Mouse (Mus musculus) forebrain, embryonic 14.5 days (tissue): ENCODE measurements around the gene Lrrc32. TPM values are rescaled to one million over a fixed set of nuclear protein-coding genes. Genes with fewer than 3 reads are reported as not detected.

Experiments used
- ATAC-seq: fragments of 200-750 bp; cut with Nextera tagmentation; 2 replicates; pipeline ENCODE4 v1.8.0; 2017; ENCODE audit warnings: mild to moderate bottlenecking, moderate library complexity
- DNase-seq: peaks from one replicate; pipeline ENCODE4 v3.0.0-alpha.2; 2015; ENCODE audit warnings: low spot score
- H3K27ac ChIP-seq: fragments of 300-500 bp; sonication (generic); 2 replicates; pipeline ENCODE4 v1.5.1; 2014; ENCODE audit warnings: low read depth, mild to moderate bottlenecking, control low read depth, low read length, moderate library complexity
- H3K27me3 ChIP-seq: fragments of 300-500 bp; sonication (generic); replicated peaks from 2 replicates; pipeline ENCODE4 v1.6.1; 2014; ENCODE audit warnings: low read length, control low read depth, mixed read lengths; ENCODE audit not compliant: control insufficient read depth, insufficient read depth
- H3K36me3 ChIP-seq: fragments of 300-500 bp; sonication (generic); 2 replicates; pipeline ENCODE4 v1.6.1; 2014; ENCODE audit warnings: low read length, control low read depth; ENCODE audit not compliant: control insufficient read depth, insufficient read depth
- H3K4me1 ChIP-seq: fragments of 300-500 bp; sonication (generic); 2 replicates; pipeline ENCODE4 v1.6.1; 2014; ENCODE audit warnings: antibody characterized with exemption, low read length, control low read depth; ENCODE audit not compliant: control insufficient read depth, insufficient read depth
- H3K4me2 ChIP-seq: fragments of 300-500 bp; sonication (generic); 2 replicates; pipeline ENCODE4 v1.6.1; 2014; ENCODE audit warnings: mild to moderate bottlenecking, control low read depth, low read length
- H3K4me3 ChIP-seq: fragments of 300-500 bp; sonication (generic); 2 replicates; pipeline ENCODE4 v1.5.1; 2014; ENCODE audit warnings: low read depth, low read length, control low read depth
- H3K9ac ChIP-seq: fragments of 300-500 bp; sonication (generic); 2 replicates; pipeline ENCODE4 v1.6.1; 2014; ENCODE audit warnings: mild to moderate bottlenecking, low read length, control low read depth, moderate library complexity
- H3K9me3 ChIP-seq: fragments of 300-500 bp; sonication (generic); replicated peaks from 2 replicates; pipeline ENCODE4 v1.6.1; 2016; ENCODE audit warnings: low read length, control low read depth, mixed read lengths; ENCODE audit not compliant: control insufficient read depth
- WGBS: fragments of 180-500 bp; shearing (Covaris S2); extraction: QIAGEN DNeasy Blood & Tissue Kit; methylation state at CpG from one replicate; pipeline ENCODE4 v1.1.7; 2014; 5-methylcytosine and 5-hydroxymethylcytosine counted together
- polyA plus RNA-seq: library from polyadenylated mRNA; unstranded; fragments of >200 nt; fragmentation: Nextera tagmentation; extraction: Ambion mirVana; gene quantifications from 2 replicates; pipeline ENCODE4 v1.2.1, GENCODE M21; 2014

The Lrrc32 gene
- polyA plus RNA-seq, 1 experiment from 2014 or later, result 2.3 TPM

DNA sequence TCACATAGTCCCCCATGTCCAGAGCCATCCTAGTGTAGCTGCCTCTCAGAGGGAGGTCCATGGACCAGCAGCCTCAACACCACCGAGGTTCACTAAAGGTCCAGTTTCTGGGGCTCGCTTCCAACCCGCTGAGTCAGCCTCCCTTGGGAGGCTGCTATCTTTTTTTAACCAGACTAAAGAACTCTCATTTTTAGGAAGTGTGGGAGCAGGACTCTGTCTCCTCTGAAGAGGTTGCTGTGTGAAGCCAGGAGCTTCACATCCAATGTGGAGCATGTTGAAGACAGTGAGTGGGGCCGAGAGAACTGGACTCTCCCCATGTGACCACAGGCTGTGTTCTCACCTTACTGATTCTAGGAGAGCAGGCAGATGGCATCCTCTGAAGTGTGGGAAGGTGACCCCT lies 3.6 kb upstream of the Lrrc32 start:
- H3K4me3 ChIP-seq, result no peak overlapping the region
- WGBS, result 85% methylated on average over 4 of the region's 4 CpGs
- 0 out of 2 replicates have a peak, but pooled peaks cover 5% of the 10 kb centered on the region for H3K27me3 ChIP-seq
- ATAC-seq (no peak), DNase-seq (no peak)
- H3K9me3 ChIP-seq, result no peaks in the 10 kb centered on the region
- no peak overlapping the region for H3K4me2 ChIP-seq
- H3K27ac ChIP-seq, result no peak overlapping the region
- no peaks in the 10 kb centered on the region for H3K4me1 ChIP-seq
- no peaks in the 10 kb centered on the region for H3K36me3 ChIP-seq
- H3K9ac ChIP-seq, result no peak overlapping the region

DNA sequence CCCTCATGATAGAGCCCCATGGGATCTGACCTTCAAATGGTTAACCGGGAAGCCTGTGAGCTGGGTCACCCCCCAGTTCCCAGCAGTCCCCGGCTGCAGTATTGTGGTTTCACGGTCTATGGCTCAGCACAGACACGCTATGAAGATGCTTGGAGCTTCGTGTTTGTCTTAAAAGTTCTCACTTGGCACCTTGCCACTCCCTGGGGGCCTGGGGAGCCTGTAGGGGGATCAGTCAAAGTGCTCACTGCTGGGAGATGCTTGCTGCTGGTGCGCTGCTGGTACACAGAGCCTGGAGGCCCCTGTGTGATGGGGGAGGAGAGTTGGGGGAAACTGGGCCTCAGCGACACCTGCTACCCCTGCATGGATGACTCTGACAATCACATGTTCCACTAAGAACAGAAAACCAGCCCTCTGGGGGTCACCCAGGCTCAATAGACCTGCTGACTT lies 2.6 kb upstream of the Lrrc32 start:
- WGBS, result 41% methylated on average over 7 of the region's 7 CpGs

DNA sequence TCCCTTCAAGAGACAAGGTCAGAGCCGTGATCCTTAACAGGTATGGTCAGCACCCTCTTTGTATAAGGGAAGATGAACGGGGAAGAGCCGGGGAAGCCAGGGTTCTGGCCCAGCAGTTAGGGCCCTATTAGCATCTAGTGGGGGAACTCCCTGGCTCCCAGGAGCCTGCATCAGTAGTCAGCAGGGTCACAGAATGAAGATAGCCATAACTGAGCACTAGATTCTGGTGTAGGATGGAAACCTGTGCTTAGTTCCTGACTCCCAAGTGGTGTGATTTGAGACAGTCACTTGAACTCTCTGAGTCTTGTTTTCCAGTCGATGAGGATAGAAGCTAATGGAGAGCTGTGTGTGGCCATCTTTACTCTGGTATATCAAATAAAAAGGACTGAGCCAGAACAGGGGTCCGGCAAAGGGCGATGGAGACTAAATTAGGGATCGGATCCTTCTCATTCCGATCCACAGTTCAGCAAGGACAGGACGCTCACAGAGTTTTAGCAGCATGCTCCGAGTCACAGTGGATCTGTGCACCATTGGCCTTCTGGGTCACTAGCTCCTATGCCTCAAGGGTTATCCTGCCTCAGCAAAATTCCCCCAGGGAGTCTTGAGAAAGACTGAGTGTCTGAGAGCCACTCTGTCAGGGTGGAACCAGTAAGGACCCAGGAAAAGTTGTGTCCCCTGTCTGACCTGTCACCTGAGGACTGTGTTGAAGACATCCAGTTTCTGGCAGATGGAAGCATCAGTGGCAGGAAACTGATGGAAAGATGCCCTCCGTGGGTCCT lies 1.7 kb upstream of the Lrrc32 start:
- no peak overlapping the region for H3K4me3 ChIP-seq
- H3K4me2 ChIP-seq, result no peak overlapping the region
- no peaks in the 10 kb centered on the region for H3K36me3 ChIP-seq
- H3K27me3 ChIP-seq, result 0 out of 2 replicates have a peak, but pooled peaks cover 5% of the 10 kb centered on the region
- no peak for DNase-seq
- 89% methylated on average over 11 of the region's 11 CpGs for WGBS
- H3K9me3 ChIP-seq, result no peaks in the 10 kb centered on the region
- ATAC-seq, result no peak
- H3K27ac ChIP-seq, result no peak overlapping the region
- H3K4me1 ChIP-seq, result no peaks in the 10 kb centered on the region
- no peak overlapping the region for H3K9ac ChIP-seq

More for the DNA sequence above, 2.6 kb upstream of the Lrrc32 start:
- H3K9ac ChIP-seq, result no peak overlapping the region
- no peak overlapping the region for H3K4me2 ChIP-seq
- 0 out of 2 replicates have a peak, but pooled peaks cover 5% of the 10 kb centered on the region for H3K27me3 ChIP-seq
- no peak for DNase-seq
- no peak overlapping the region for H3K27ac ChIP-seq
- no peak for ATAC-seq
- no peaks in the 10 kb centered on the region for H3K4me1 ChIP-seq
- H3K9me3 ChIP-seq, result no peaks in the 10 kb centered on the region
- no peak overlapping the region for H3K4me3 ChIP-seq
- no peaks in the 10 kb centered on the region for H3K36me3 ChIP-seq

GRCm38 (mm10) chr7:98488398-98489130 lies 519 bp upstream of the Lrrc32 start:
- Histone ChIP-seq H3K4me1 (no peaks in the 10 kb centered on the region), H3K27ac (no peak overlapping the region), H3K9me3 (no peaks in the 10 kb centered on the region), H3K27me3 (0 out of 2 replicates have a peak, but pooled peaks cover 5% of the 10 kb centered on the region), H3K36me3 (no peaks in the 10 kb centered on the region), H3K9ac (no peak overlapping the region), H3K4me3 (no peak overlapping the region), H3K4me2 (no peak overlapping the region; the same call in 1 of the 2 replicates)
- 85% methylated on average over 13 of the region's 13 CpGs for WGBS
- ATAC-seq (no peak), DNase-seq (no peak)

DNA sequence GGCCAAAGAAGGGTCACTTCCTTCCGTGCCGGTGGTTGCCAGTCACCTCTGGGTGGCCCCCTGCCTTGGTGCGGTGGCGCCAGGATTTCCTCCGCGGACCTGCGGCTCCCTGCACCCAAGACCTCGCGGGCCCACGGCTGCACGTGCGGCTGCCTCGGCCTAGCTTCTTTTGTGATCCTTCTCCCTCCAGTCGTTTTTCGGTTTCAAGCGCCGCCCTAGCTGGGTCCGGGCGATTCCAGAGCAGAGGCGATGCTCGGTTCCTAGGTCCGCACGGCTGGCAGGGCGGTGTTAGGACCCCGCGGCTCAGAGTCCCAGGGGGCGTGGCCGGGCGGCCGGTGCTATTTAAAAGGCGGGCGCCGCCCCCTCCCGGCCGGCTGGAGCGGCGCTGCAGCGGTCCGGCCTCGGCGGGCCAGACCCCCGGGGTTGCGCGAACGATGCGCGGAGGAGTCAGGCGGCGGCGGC lies 571 bp downstream of the Lrrc32 start:
- H3K4me2 ChIP-seq, result peak overlapping the region; percentile 83
- H3K27ac ChIP-seq, result no peak overlapping the region
- H3K27me3 ChIP-seq, result 0 out of 2 replicates have a peak, but pooled peaks cover 5% of the 10 kb centered on the region
- H3K9ac ChIP-seq, result peak overlapping the region; percentile 61
- ATAC-seq (peak; percentile 90), DNase-seq (peak; percentile 84)
- no peaks in the 10 kb centered on the region for H3K9me3 ChIP-seq
- no peaks in the 10 kb centered on the region for H3K36me3 ChIP-seq
- H3K4me3 ChIP-seq, result peak overlapping the region; percentile 49
- under 1% methylated on average over 40 of the region's 50 CpGs for WGBS
- H3K4me1 ChIP-seq, result no peaks in the 10 kb centered on the region

GRCm38 (mm10) chr7:98490328-98490727 lies 1.2 kb downstream of the Lrrc32 start:
- ATAC-seq (no peak), DNase-seq (no peak)
- Histone ChIP-seq H3K9me3 (no peaks in the 10 kb centered on the region), H3K36me3 (no peaks in the 10 kb centered on the region), H3K9ac (no peak overlapping the region), H3K4me2 (peak overlapping the region; percentile 83), H3K4me1 (no peaks in the 10 kb centered on the region), H3K27me3 (0 out of 2 replicates have a peak, but pooled peaks cover 5% of the 10 kb centered on the region), H3K4me3 (peak overlapping the region; percentile 49), H3K27ac (no peak overlapping the region)
- WGBS, result 71% methylated on average over 4 of the region's 4 CpGs

DNA sequence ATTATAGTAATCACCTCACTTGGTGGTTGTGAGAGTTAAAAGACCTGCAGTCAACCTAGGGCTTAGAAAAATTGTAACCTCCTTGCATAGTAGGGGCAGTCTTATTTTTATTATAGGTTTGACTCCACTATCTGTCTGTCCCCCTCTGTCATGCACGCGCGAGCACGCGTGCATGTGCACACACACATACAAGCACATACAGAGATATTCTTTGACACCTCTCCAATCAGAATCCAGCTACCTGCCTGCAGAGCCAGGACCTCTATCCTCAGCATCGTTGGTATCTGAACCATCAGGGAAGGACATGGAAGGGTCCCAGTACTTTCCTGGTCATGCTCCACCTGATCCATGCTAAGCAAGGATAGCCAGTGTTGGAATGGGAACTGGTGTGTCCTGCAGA lies 1.8 kb downstream of the Lrrc32 start:
- no peak for DNase-seq
- Histone ChIP-seq H3K27me3 (0 out of 2 replicates have a peak, but pooled peaks cover 5% of the 10 kb centered on the region), H3K27ac (no peak overlapping the region), H3K9ac (no peak overlapping the region), H3K36me3 (no peaks in the 10 kb centered on the region), H3K4me2 (no peak overlapping the region), H3K4me3 (no peak overlapping the region), H3K4me1 (no peaks in the 10 kb centered on the region), H3K9me3 (no peaks in the 10 kb centered on the region)
- 95% methylated on average over 6 of the region's 6 CpGs for WGBS
- ATAC-seq, result no peak

DNA sequence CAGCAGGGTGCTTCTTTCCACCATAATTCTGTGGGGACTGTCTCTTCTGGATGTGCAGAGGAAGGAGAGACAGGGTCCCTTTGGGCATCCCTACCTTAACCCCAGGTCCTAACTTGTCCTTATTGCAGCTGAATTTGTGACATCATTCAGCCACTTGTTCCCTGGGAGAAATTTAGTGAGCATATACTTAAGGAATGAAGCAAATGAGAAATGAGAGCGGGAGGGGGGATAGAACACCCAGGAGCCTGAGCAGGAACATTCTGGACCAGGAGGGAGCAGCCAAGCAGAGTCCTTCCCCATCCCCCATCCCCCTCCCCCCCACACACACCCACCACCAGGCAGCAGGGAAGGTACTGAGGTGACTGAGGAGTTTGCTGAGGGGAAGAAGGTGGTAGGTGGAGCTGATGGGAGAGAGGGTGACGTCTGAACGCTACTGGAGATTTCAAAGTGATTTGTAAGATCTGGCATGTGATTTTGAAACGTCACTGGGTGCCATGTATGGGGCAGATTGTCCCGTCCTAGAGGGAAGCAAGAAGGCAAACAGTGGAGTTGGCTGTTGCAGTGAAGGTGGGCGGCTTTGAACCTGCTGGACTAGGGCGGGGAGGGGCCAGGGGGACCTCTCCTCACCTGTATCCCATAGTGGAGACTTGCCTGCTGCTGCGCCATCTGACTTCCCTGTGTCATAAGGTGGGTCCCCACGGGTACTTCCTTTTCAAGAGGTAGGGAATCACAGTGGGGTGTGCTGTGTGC lies 2.5 kb downstream of the Lrrc32 start:
- DNase-seq (no peak), ATAC-seq (no peak)
- no peak overlapping the region for H3K9ac ChIP-seq
- H3K4me3 ChIP-seq, result no peak overlapping the region
- no peaks in the 10 kb centered on the region for H3K4me1 ChIP-seq
- H3K4me2 ChIP-seq, result no peak overlapping the region
- H3K27ac ChIP-seq, result no peak overlapping the region
- H3K9me3 ChIP-seq, result no peaks in the 10 kb centered on the region
- 0 out of 2 replicates have a peak, but pooled peaks cover 5% of the 10 kb centered on the region for H3K27me3 ChIP-seq
- 67% methylated on average over 9 of the region's 9 CpGs for WGBS
- no peaks in the 10 kb centered on the region for H3K36me3 ChIP-seq
